Mouse (Mus musculus) urinary bladder, adult 18-20 months (tissue): ENCODE measurements at regions not wholly inside any gene's neighbourhood (a gene's known extent, or its start where the extent isn't known, plus 50 kb on each side); places are given as distances from the start of the nearest gene placed in this dataset.

ENCODE experiments used
- DNase-seq, 2 experiments: peaks; one replicate each; pipeline ENCODE4 v3.0.0; 2022; ENCODE audit warnings: low spot score in 2 of 2, mixed read lengths in 2 of 2

DNA sequence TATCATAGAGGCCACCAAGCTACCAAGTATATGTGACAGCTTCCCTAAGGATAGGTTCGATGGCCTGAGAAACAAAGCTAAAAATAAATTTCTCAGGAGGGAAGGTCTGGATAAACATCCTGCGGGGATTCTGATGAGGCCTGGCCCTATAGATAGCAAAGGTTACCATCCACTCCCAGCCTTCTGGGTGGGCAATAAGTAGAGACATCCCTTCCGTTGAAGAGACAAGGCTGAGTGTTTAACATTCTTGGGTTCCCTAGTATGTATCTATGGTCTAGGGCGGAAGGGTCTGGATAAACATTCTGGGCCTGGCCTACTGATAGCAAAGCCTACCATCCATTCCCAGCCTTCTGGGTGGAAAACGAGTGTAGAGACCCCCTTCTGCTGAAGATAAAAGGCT, 180.5 kb upstream of the Dlk1 start:
- DNase-seq: no peak

DNA sequence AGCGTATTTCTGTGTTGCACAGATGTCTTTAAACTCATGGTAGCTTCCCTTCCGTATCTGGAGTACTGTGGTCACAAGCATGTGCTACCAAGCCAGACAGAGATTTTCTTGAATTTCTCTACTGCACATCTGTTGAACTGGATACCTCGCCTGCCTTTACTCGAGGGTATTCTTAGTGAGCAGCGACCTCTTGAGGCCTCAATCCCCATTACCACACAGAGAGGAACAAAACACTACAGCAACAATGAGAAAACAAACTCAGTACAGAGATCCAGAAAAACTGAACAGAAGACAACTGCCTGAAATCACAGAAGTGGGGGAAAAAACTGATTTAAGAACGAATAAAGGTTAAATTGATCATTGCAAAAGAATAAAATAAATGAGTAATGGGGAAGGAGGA, 137.8 kb upstream of the Dlk1 start:
- DNase-seq: no peak

DNA sequence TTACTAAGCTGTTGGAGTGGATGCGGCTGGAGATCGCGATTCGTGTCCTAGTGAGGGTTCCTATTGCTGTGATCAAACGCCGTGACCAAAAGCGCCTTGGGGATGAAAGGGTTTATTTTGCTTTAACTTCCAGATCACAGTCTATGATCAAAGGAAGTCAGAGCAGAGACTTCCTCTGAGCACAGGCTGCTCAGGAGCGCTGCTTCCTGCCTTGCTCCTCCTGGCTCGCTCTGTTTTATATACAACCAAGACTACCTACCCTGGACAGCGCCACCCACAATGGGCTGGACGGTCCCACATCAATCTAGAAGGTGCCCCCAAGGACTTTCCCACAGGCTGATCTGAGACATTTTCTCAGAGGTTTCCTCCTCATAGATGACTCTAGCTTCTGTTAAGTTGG, 126.6 kb upstream of the Dlk1 start:
- no peak for DNase-seq

DNA sequence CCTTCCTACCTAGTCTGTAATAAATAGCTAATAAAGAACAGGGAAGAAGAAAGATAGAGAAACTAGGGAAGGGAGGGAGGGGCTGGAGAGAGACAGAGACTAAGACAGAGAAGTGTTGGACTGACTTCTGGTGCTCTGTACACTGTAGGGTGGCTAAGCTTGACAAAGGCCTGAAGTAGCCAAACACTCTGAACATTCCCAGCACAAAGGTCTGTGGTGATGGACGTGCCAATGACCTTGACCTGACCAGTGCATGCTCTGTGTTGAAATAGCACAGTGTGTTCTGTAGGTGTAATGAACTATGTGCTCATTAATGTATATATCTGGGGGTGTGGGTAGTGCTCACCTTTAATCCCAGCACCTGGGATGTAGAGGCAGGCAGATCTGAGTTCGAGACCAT, 81.3 kb upstream of the Dlk1 start:
- no peak for DNase-seq

DNA sequence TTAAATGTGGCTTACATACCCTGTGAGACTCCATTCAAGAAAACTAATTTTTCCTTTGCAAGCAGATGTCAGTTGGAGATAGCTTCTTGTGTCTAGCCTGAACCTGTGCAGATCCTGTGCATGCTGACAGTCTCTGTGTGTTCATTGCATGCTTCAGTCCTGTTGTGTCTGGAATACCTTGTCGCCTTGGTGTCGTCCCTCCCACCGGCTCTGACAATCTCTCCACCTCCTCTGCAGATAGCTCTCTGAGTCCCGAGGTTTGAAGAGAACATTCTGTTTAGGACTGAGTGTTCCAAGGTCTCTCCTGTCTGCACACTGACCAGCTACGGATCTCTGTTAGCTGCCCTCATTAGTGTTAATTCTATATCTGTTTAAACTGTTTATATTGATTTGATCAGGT, 66.8 kb upstream of the Dlk1 start:
- DNase-seq: no peak

DNA sequence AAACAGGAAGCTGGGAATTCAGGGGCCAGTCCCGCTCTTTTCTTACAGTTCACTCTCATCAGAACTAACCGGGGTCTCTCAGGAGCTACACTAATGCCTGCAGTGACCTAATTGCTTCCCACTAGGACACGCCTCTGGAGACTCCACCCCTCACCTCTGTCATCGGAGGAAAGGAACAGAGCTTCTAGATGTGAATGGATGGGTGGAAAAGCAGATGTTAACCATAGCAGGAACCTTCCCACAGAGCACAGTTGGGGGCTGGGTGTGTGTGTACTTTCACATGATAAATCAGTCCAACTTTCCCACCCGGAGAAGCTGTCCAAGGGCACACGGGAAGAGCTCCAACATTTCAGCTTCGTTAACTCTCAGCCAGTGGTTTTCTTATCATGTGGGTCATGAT, 63.8 kb upstream of the Dlk1 start:
- DNase-seq: no peak

DNA sequence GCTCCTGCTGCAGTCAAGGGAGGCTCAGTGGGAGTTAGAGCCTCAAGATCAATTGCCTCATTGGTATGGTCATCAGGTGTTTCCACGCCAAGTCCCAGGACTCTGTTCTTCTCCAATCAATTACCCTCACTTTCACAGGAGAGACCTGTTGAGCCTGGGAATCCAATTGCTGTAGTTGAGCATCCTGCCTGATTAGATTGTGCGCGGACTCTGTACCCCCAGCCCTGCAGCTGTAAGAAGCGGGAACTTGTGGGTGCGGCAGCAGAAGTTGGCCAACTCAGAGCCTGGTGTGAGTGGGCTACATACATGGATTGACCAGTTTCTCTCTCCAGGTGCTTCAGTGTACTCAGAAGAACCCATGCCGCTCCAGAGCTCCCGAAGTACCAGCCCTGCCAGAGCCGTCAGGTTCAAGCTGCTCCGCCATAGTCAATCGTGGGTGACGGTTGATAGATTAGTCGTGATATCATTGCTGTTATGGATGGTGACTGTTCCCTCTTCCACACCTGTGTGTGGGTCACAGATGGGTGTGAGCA, 62.2 kb upstream of the Dlk1 start:
- no peak for DNase-seq

DNA sequence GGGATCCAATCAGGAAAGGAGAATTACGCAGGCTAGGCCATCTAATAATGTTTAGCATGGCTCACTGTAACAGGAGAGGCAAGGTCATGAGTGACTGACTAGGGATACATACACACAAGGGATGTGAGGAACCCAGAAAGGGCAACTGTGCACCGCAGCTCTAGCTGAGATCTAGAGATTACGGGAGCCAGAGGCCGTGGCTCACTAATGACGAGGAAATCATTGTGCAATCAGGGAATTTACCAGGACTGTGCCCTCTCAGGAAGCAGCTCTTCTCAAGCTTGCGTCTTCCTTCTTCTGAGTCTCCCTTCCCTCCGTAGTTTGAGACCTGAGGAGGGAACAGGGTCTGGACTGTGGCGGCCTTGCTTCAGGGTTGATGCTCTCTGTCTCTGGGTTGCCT, 61.6 kb upstream of the Dlk1 start:
- no peak for DNase-seq

DNA sequence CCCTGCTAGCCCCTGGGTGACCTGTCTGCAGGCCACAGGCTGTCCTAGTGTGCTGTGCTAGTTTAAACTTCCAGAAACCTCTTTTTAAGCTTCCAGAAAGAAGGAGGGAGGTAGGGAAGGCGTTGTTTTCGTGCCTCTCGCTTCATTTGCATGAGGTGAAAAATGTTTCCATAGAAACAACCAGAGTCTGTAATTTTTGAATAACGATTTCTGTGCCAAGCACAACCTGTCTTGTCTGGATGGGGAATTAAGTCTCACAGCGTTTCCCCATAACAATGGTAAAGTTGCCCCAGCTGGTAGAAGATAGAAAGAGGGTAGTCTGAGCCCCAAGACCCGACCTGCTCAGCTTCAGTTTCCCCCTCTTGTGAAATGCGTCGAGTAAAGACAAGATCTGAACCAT, 59.3 kb upstream of the Dlk1 start:
- no peak for DNase-seq

DNA sequence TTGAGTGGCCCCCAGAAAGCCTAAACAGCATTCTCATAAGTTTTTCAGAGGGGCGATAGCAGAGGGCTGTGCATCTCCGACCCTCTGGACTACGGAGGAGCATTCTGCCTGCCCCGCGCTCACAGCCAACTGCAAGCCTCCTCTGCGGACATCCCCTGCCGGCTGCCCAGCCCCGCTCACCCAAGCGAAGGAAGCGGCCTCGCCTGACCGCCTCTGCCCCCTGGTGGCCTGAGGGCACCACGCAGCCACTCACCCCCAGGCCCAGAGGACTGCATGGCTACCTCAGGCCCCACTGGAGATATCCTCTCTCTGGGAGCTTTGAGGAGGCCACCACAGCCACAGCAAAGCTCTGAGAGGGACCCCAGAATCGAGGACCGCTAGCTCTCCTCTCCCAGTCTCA, 58.8 kb upstream of the Dlk1 start:
- peak; percentile 50 to 71 for DNase-seq

DNA sequence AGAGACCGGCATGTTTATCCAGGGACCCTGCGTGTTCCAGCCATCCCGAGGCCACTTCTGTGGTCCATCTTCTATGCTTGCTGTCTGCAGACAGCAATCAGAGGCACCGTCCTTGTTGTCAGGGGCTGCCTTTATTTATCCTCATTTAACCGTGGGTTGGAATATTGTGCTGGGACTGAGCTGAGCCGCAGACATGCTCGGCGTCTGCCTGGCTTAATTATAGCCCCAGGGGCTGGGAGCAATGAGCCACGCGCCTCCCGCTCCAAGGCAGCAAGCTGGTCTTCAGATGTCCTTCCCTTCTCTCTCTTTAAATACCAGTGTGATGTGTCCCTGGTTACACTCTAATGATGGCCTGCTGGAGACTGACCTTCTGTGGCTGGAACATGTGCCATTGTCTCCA, 58.2 kb upstream of the Dlk1 start:
- no peak for DNase-seq

DNA sequence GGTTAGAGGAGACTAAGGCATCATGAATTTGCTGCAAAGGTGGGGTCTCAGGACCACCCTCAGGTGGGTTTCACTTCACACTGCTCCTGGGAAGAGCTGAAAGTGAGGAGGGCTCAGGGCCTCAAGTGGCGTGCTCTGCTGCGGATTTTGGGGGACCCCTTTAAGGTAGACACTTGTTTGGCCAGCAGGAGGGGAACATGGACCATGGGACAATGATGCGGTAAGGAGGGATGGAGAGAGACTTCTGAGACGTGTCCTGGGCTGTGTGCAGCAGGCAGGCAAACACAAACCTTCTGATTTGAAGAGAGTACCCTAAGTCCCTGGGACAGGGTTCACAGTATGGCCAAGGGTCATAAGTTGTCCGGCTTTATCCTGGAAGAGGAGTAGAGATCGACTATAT, 56.0 kb upstream of the Dlk1 start:
- no peak for DNase-seq

DNA sequence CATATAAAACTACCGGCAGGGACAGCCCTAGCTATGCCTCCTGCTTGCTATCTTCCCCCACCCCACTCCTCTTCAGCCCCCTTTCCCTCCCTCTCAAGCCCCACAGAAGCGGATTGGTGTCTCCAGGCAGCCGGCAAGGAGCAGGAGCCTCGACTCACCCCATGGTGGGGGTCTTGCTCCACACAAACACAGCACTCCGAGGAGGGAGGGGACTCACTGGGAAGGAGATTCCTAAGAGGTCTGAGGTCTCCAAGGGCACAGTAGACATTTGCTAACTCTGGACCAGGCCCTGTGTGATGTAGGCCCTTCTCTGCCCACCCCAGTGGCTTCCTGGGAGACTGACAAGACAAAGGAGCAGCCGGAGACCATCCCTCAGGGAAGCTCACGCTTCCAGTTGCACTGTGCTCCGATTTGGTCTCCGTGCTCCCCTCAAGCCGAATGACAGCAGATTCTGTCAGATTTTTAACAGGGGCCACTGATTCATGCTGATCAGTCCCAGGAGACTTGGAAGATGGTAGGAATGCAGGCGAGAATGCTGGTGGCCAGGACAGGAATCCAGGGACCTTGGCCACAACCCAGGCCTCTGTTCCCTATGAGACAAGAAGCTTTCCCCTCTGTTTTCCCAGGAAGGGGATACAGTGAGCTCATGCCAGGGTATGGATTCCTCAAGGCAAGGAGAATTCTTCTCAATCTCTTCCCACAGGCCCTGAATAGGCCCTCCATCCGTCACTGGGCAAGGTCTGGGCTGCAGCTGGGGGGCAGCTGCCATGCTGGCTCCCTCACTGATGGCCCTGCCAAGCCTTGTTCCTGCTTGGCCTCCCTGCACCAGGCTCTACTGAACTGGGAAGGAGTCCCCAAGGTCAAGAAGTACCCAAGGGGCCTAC, 55.2 kb upstream of the Dlk1 start:
- no peak for DNase-seq

DNA sequence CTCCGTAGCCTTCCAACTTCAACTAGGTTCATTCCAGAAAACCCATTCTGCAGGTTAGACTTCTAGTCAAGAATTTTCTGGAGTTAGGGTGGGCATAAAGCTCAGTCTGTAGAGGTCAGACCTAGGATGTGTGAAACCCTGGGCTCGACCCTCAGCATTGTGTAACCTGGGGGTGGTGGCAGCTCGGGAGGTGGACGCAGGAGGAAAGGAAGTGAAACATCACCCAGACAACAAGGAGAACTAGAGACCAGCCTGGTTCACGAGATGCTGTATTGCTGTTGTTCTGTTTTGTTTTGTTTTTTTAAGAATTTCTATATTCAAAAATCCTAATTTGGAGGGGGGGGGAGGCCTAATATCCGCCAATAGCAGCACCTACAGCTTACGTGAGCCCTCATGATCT, 54.1 kb upstream of the Dlk1 start:
- no peak for DNase-seq

DNA sequence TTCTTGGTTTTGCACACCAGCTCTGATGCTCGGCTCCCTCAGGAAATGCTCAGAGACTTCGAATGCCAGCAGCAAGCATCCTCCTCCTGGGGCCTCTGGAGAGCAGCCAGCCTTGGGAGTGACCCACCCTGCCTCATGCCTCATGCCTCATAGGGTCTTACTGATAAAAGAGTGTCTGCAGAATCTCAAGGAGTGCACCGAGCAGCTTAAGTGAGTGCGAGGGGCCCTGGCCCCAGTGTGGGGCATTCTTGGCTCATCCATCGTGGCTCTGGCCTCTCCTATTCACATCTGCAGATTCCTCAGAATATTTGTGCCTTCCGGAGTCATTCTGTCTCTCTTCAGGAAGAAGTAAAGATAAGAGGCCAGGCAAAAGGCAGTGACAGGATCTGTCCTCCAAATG, 53.7 kb upstream of the Dlk1 start:
- no peak for DNase-seq

DNA sequence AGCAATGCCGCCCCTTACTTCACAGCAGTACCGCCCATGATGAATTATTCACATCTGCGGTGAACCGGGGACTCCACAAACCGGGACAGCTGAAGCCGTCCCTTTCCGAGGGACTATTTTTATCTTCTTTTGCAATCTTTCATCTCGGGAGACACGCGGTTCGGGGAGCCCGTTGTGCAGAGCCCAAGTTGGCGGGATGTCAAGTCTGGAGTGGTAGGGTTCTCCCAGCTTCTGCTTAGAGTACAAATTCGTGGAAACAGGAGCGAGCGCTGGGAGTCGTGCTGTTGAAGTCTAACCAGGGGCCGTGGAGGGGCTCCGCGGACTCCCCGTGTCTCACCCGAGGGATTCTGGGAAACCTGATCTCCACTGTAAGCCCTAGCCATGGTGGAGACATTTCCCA, 53.0 kb upstream of the Dlk1 start:
- DNase-seq: no peak

DNA sequence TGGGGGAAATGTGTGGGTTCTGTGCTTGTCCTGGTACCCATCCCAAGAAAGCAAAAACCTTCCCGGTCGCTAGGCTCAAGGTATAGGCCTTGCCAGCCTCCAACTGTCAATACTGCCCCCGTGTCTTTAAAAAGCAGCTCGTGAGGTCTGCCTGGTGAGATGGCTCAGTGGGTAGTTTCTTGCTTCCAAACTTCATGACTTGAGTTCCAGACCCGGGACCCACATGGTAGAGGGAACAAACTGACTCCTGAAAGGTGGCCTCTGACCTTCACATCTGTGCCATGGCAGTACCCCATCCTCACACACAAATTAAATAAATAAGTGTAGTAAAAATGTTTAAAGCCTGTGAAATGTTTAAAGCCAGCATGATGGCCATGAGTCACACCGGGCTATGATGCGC, 52.6 kb upstream of the Dlk1 start:
- no peak for DNase-seq

DNA sequence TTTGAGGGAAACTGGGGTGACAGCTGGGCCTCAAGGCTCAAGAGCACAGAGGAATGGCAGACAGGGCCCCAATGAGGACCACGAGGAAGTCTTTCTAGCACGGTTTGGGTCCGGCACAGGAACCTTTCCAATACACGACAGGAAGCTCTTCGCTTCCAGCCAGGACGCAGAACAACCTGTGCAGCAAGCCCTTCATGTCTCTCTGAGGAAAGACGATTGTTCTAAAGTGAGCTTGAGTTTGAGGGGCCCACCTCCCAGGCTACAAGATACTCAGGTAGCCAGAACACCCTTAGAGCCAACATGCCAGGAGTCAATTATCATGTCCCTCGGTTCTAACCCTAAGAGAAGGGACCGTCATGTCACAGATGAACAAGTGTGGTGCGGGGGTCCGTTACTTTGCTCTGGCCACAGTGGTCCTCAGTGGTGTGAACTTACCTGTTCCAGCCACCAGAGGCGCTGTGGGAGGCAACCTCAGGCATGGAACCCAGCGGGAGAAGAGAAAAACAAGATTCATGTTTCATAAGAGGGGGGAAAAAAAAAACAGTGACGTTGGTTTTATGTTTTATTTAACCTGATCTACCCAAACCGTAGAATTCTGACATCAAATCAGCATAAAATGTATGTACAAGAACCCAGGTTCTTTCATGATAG, 51.6 kb upstream of the Dlk1 start:
- DNase-seq: no peak

DNA sequence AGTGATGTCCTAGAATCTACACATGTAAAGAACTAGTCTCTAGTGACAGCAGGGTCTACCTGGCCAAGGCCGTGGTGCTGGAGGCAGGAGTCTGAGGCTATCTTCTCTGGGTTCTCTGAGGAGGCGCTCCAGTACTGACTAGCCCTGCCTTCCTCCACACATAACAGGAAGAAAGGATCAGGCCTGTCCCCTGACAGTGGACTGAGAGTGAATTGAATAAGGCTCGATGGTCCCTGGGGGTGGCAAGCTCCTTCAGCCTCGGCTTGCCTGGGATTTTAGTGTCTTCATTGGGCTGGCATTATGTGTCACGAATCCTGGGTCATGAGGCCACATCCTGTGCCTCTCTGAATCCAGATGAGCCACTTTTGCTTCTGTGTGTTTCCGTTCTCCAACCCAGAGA, 50.9 kb upstream of the Dlk1 start:
- DNase-seq: no peak

DNA sequence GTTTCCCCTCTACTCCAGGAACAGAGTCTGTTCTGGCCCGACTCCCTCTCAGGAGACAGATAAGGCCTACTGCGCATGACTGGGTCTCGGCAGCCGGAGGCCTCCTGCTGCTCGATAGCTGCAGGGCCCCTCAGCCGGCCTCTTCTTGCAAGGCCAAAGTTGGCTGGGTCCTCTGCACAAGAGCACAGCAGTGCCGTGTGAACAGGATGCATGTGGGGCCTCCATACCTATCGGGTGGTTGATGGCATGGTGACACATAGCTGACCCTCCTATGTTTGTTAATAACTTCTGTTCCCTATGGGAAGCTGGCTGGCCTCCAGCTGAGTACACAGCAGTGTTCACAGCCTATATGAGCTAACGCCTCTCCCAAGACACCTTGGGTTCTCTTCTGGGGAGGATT, 50.4 kb upstream of the Dlk1 start:
- DNase-seq: no peak
